Mouse (Mus musculus): ENCODE data around the gene Gm20914. TPM values are rescaled to one million over a fixed set of nuclear protein-coding genes. Genes with fewer than 3 reads are reported as not detected.
"Not testable (repeated sequence)": the region's sequence is repeated elsewhere in the genome, so short reads cannot be mapped to it uniquely, and the experiment has no call there.

The Gm20914 gene
- polyA plus RNA-seq (2015; fragmentation: Nextera tagmentation; extraction: Ambion mirVana) = not detected in 2 replicates

DNA sequence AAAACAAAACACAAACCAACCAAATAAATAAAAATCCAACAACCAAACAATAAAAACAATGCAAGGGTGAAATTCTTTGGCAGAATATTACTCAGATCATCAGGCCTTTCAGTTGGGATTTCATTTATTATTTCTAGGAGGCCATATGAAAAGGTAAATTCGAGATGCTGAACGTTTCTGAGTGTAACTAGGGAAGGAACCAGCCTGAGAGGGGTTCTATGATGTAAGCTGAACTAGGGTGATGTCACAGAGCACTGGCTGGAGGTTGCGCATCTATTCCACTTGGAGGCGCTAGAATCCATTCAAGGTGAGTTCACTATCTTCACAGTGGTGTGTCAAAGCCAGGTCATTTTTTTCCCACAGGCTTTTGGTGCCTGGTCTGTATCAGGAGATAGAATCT lies at the start of gene Gm20914:
Gm20914 (plus strand) TSS at position 301 of the 400 bp plus-strand sequence.
- no CpG with 5 or more reads among the region's 4 CpGs for WGBS
- H3K4me2 ChIP-seq (ENCODE audit: low read depth, low read length); H3K9me3 ChIP-seq (replicated peaks; ENCODE audit: control insufficient read depth, low read length); H3K4me3 ChIP-seq (replicated peaks; ENCODE audit: low read length); H3K9ac ChIP-seq (ENCODE audit: low read length); H3K4me1 ChIP-seq (ENCODE audit: control insufficient read depth, insufficient read depth, low read length); H3K27ac ChIP-seq (ENCODE audit: low read length); ATAC-seq (ENCODE audit: insufficient read depth, low FRiP score); H3K27me3 ChIP-seq (ENCODE audit: control insufficient read depth, insufficient read depth, low read length); H3K36me3 ChIP-seq (ENCODE audit: control insufficient read depth, insufficient read depth, low read length): not testable (repeated sequence)

Other genes starting within 250 kb of the Gm20914 start
- not detected in 2 replicates for gene Gm21854, start 69.0 kb upstream of the Gm20914 start, polyA plus RNA-seq (2015; fragmentation: Nextera tagmentation; extraction: Ambion mirVana)
- gene Gm28171, start 67.4 kb downstream of the Gm20914 start, polyA plus RNA-seq (2015; fragmentation: Nextera tagmentation; extraction: Ambion mirVana) = not detected in 2 replicates
- gene Gm21778, start 216.5 kb downstream of the Gm20914 start, polyA plus RNA-seq (2015; fragmentation: Nextera tagmentation; extraction: Ambion mirVana) = not detected in 2 replicates

All from stomach, embryonic 16.5 days (tissue).